Mouse (Mus musculus): ENCODE measurements around the gene Lsm12. TPM values are rescaled to one million over a fixed set of nuclear protein-coding genes. Genes with fewer than 3 reads are reported as not detected.
A peak's percentile ranks its signal among the peaks of the same experiment; 100 is the strongest.

The Lsm12 gene
- polyA plus RNA-seq (2011; ENCODE audit: insufficient read length, low read depth, missing spikeins) = 113 and 124 TPM in 2 replicates

GRCm38 (mm10) chr11:102184646-102185495, at the start of gene Lsm12:
Gene Lsm12 (minus strand): TSS chr11:102185296.
- TF ChIP-seq CTCF (IDR thresholded peaks at IDR 0.05; ENCODE audit: borderline replicate concordance, insufficient read depth, low read length) (no peak), POLR2A (IDR thresholded peaks at IDR 0.05; ENCODE audit: low read depth, low read length) (peak; percentile 73)
- peak within 1 kb of the TSS; percentile 96 for H3K4me3 ChIP-seq (ENCODE audit: insufficient read depth, low read length)

GRCm38 (mm10) chr11:102230006-102230741, 45.1 kb upstream of the Lsm12 start, which contains the start of gene Hdac5:
Gene Hdac5 (minus strand): TSS chr11:102230166.
- Histone ChIP-seq H3K4me1 (ENCODE audit: control insufficient read depth, insufficient read depth, low read length) (peaks cover 7% of the 10 kb centered on the region; the same call in 1 of the 2 replicates), H3K27ac (ENCODE audit: insufficient read depth, low read length) (peak within 1 kb of the TSS; percentile 67), H3K4me3 (ENCODE audit: insufficient read depth, low read length) (peak within 1 kb of the TSS; percentile 70)
- TF ChIP-seq CTCF (IDR thresholded peaks at IDR 0.05; ENCODE audit: borderline replicate concordance, insufficient read depth, low read length) = no peak
- peak; percentile 81 for TF ChIP-seq POLR2A (IDR thresholded peaks at IDR 0.05; ENCODE audit: low read depth, low read length)

More at GRCm38 (mm10) chr11:102184646-102185495, at the start of gene Lsm12:
- 0 out of 2 replicates have a peak, but pooled peaks cover 3% of the 10 kb centered on the region for H3K4me1 ChIP-seq (ENCODE audit: control insufficient read depth, insufficient read depth, low read length)
- peak within 1 kb of the TSS; percentile 69 for H3K27ac ChIP-seq (ENCODE audit: insufficient read depth, low read length)

- H3K4me1 ChIP-seq (ENCODE audit: control insufficient read depth, insufficient read depth, low read length) = peaks cover 11% of the 10 kb centered on the region
- peak overlapping the region; percentile 70 for H3K4me3 ChIP-seq (ENCODE audit: insufficient read depth, low read length)
- TF ChIP-seq CTCF (IDR thresholded peaks at IDR 0.05; ENCODE audit: borderline replicate concordance, insufficient read depth, low read length) (no peak), POLR2A (IDR thresholded peaks at IDR 0.05; ENCODE audit: low read depth, low read length) (no peak)
- no peak overlapping the region for H3K27ac ChIP-seq (ENCODE audit: insufficient read depth, low read length)
These were observed 44.3 kb upstream of the Lsm12 start for GRCm38 (mm10) chr11:102229331-102229953.

- Histone ChIP-seq H3K4me1 (ENCODE audit: control insufficient read depth, insufficient read depth, low read length) (peaks cover 16% of the 10 kb centered on the region), H3K4me3 (ENCODE audit: insufficient read depth, low read length) (peak overlapping the region; percentile 70), H3K27ac (ENCODE audit: insufficient read depth, low read length) (no peak overlapping the region)
- TF ChIP-seq POLR2A (IDR thresholded peaks at IDR 0.05; ENCODE audit: low read depth, low read length) (no peak), CTCF (IDR thresholded peaks at IDR 0.05; ENCODE audit: borderline replicate concordance, insufficient read depth, low read length) (no peak)
These were observed 43.7 kb upstream of the Lsm12 start for GRCm38 (mm10) chr11:102228646-102229268.

GRCm38 (mm10) chr11:102228191-102228545, 43.1 kb upstream of the Lsm12 start:
- peak overlapping the region; percentile 70 for H3K4me3 ChIP-seq (ENCODE audit: insufficient read depth, low read length)
- TF ChIP-seq CTCF (IDR thresholded peaks at IDR 0.05; ENCODE audit: borderline replicate concordance, insufficient read depth, low read length) = no peak
- TF ChIP-seq POLR2A (IDR thresholded peaks at IDR 0.05; ENCODE audit: low read depth, low read length) = no peak
- H3K27ac ChIP-seq (ENCODE audit: insufficient read depth, low read length) = no peak overlapping the region
- H3K4me1 ChIP-seq (ENCODE audit: control insufficient read depth, insufficient read depth, low read length) = peaks cover 19% of the 10 kb centered on the region

- Histone ChIP-seq H3K27ac (ENCODE audit: insufficient read depth, low read length) (no peak overlapping the region), H3K4me1 (ENCODE audit: control insufficient read depth, insufficient read depth, low read length) (peaks cover 19% of the 10 kb centered on the region), H3K4me3 (ENCODE audit: insufficient read depth, low read length) (peak overlapping the region; percentile 70; the same call in 1 of the 2 replicates)
- no peak for TF ChIP-seq CTCF (IDR thresholded peaks at IDR 0.05; ENCODE audit: borderline replicate concordance, insufficient read depth, low read length)
- no peak for TF ChIP-seq POLR2A (IDR thresholded peaks at IDR 0.05; ENCODE audit: low read depth, low read length)
These were observed 42.4 kb upstream of the Lsm12 start for GRCm38 (mm10) chr11:102227270-102228190.

- no peak overlapping the region for H3K4me3 ChIP-seq (ENCODE audit: insufficient read depth, low read length)
- peaks cover 19% of the 10 kb centered on the region for H3K4me1 ChIP-seq (ENCODE audit: control insufficient read depth, insufficient read depth, low read length)
- TF ChIP-seq CTCF (IDR thresholded peaks at IDR 0.05; ENCODE audit: borderline replicate concordance, insufficient read depth, low read length) = no peak
- no peak for TF ChIP-seq POLR2A (IDR thresholded peaks at IDR 0.05; ENCODE audit: low read depth, low read length)
- H3K27ac ChIP-seq (ENCODE audit: insufficient read depth, low read length) = peak overlapping the region; percentile 62
These were observed 41.2 kb upstream of the Lsm12 start for GRCm38 (mm10) chr11:102226067-102226978.

All from embryonic fibroblast, embryonic 13.5 days (primary cell).